Mouse (Mus musculus): ENCODE results near the gene Pak2.
A peak's percentile ranks its signal among the peaks of the same experiment; 100 is the strongest.
"Not testable (repeated sequence)": the region's sequence is repeated elsewhere in the genome, so short reads cannot be mapped to it uniquely, and the experiment has no call there.

Gene Pak2

DNA sequence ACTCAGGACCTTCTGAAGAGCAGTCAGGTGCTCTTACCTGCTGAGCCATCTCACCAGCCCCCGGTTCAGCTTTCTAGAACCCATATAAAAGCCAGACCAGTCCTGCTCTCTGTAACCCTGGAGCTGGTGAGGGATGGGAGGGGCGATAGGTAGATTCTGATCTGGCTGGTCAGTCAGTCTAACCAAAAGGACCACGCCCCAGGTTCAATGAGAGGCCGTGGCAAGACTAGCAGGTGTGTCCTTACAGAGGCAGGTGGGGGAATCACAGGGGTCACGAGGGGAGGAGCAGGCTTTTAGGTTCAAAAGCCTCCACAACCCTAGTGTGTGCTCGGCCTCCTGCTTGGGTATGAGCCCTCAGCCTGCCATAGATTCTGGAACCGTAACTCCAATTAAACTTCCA lies 12.3 kb upstream of the Pak2 start:
- DNase-seq (ENCODE audit: low spot score), result no peak

DNA sequence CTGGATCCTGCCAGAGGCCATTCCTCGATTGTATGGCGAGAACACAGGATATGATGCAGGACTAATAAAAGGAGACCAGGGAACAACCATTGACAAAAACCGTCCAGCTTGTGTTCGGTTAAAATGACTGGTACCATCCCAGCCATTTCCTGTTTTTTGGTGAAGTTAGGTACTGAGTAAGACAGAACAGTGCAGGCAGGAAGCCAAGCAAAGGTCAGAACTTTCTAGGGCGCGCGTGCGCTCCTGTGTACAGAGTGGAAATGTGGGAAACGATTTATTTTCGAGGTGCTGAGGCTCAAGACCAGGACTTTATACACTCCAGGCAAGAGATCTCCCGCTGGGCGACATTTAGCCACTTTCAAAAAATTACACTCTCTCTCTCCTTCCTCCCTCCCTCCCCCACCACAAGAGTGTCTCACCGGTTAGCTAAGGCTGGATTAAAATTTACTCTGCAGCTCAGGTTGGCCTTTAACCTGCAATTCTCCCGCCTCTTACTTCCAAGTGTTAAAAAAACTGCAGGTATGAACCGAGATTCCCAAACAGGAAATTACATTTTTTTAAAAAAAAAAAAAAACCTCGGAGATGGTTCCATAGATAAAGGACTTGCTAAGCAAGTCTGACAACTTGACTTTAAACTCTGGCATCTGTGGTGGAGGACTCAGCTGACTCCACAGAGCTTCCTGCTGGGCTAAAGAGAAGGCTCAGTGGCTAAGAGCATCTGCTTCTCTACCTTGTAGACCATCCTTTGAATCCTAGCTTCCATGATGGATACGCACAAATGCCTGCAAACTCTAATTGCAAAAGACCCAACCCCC lies 8.7 kb upstream of the Pak2 start:
- no peak for DNase-seq (ENCODE audit: low spot score)

DNA sequence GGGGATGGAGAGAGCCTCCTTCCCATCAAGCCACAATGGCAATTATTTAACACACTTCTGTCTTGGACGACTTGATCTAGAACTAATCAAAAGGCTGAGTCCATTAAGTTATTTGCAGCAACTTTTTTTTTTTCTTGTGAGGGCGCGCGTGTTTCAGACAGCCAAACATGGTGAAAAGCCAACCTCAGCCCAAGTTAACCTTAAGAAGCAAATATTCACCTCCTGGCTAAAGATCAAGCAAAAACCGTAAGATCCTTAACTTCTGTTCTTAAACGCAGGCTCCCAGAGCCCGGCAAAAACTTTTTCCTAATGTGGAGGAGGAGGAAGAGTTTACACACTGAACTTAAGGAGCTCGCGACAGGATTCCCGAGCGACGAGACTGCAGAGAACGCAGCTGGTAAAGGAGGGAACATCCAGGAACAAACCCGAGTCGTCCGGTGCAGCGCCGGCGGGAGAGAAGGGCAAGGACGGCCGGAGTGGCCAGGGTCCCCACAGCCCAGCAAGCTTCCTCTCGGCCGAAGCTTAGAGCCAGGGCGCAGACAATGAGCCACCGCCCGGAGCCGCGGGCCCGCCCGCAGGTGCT lies 643 bp downstream of the Pak2 start:
- peak; percentile 74 for DNase-seq (ENCODE audit: low spot score)

GRCm38 (mm10) chr16:32077648-32078407 lies 1.3 kb downstream of the Pak2 start:
- peak; percentile 61 for DNase-seq (ENCODE audit: low spot score)

DNA sequence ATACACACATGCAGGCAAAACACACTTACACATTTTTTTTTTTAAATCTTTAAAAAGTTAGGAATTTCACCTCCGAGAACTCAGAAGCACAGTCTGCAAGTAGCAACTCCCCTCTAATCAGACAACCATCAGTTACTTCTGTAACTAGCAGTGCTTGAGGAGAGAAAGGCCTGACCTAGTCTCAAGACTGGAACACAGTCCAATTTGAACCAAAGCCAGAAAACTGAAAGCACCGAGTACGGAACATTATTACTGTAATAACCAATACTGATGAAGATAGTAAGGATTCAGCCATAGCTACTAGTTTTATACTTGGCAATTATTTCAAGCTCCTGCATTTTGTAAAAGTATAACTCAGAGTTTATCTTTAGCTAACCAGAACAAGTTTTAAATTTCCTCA lies 2.7 kb downstream of the Pak2 start:
- DNase-seq (ENCODE audit: low spot score), result peak; percentile 62

DNA sequence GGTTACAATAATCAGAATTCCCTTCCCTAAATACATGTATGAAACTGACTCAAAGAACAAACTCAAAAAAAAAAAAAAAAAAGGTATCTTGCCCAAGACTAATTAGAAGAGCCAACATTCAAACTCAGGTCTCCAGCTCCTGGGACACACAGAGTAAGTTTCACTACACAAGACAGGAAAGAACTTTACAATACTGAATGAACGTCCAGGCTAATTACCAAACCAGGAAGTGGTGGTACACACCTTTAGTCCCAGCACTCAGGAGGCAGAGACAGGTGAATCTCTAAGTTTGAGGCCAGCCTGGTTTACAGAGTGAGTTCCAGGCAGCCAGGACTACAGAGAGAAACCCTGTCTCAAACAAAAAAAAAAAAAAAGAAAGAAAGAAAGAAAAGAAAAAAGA lies 3.4 kb downstream of the Pak2 start:
- no peak for DNase-seq (ENCODE audit: low spot score)

- DNase-seq (ENCODE audit: low spot score), result not testable (repeated sequence)
These were observed 9.1 kb downstream of the Pak2 start for GRCm38 (mm10) chr16:32070070-32070469.

DNA sequence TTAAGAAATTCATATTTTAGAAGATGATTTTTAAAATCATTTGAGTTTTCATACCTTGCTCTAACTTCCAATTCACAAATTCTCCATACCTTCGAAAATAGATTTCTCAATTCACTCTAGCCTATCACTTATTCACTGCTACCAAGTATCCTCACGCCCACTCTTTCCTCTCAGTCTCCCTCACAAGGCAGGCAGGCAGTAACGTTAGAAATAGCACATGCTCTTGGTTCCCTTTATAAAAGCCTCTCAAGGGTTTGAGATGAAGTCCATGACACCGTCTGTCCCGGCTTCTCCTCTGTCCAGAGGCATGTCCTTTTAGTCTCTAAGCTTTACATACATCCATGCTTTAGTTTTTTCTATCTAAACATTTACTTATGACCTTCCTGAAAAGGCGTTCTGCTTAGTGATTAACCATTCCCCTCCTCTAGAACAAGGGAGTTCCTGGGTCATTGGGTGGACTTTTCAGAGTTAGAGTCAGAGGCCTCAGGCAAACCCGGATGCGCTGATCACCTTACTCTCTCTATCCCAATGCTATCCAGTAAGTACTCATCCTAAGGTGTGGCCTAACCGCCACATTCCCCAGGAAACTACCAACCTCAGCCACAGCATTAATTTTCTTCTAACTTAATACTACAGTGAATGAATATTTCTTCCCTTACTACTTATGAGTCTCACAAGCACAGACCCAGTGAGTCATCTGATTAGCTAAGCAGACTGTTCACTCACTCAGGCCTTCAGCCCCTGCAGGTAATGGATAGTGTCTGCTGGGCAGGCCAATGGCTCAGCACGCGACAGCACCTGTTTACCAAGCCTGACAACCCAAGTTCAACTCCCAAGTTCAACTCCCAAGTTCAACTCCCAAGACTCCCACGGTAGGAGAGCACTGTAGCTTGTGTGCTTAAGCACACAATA lies 10.5 kb downstream of the Pak2 start:
- DNase-seq (ENCODE audit: low spot score), result no peak

DNA sequence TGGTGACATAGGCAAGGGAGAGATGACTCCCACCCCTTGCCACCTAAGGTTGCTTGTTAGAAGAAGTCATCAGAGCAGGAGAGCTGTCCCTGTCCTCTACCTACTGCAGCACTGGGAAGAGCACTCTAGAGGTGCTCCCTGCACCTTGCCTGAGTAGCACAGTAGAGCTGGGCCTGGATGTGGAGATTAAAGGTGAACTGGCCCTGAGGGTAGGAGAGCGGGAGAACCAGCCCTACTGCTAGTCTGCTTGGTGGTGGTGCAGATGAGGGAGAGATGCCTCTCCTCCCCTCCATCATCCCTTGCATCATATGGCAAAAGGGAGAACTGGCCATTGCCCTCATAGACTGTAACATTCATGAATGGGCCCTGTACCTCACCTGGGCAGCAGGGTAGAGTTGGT lies 12.2 kb downstream of the Pak2 start:
- DNase-seq (ENCODE audit: low spot score), result no peak

DNA sequence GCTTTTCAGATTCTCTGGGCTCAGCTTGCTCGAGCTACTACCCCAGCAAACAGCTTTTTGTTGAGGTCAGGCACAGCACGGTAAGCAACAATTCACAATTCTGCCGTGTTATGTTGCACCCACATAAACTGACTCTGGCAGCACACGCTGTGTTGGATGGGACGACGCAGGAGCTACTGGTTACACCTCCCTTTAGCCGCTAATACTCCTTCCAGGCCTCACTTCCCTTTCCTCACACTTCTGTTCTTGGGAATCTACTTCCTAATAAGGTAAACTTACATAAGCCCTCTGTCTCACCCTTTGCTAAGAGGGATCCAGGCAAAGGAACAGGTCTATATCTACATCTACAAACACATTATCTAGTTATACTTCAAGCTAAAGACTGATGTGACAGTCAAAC lies 15.2 kb downstream of the Pak2 start:
- no peak for DNase-seq (ENCODE audit: low spot score)

- DNase-seq (ENCODE audit: low spot score), result no peak
These were observed 16.9 kb downstream of the Pak2 start for GRCm38 (mm10) chr16:32062226-32062625.

GRCm38 (mm10) chr16:32059840-32060523 lies 19.2 kb downstream of the Pak2 start:
- peak; percentile 33 for DNase-seq (ENCODE audit: low spot score)

- DNase-seq (ENCODE audit: low spot score), result peak; percentile 35
These were observed 20.3 kb downstream of the Pak2 start for GRCm38 (mm10) chr16:32058817-32059216.

GRCm38 (mm10) chr16:32042367-32042766 lies 36.8 kb downstream of the Pak2 start:
- DNase-seq (ENCODE audit: low spot score), result peak; percentile 30

GRCm38 (mm10) chr16:32019678-32020077 lies 59.5 kb downstream of the Pak2 start:
- no peak for DNase-seq (ENCODE audit: low spot score)

GRCm38 (mm10) chr16:32010330-32010729 lies 68.8 kb downstream of the Pak2 start:
- DNase-seq (ENCODE audit: low spot score), result no peak

DNA sequence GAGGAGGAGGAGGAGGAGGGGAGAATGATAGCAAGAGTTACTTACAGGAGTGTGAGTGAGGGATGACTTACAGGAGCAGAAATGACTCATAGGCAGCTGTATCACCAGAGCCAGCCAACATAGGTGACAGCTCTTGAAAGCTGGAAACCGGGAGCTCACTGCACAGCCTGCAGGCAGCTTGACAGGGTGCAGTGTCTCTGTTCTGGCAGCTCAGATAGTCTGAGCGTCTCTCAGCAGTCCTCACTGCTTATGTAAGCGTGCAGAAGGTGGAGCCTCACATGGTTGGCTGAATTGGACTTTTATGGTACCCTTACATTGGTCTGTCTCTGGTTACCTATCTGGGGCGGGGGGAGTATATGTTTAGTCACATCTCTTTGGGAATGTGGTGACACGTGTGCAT lies 69.2 kb downstream of the Pak2 start:
- no peak for DNase-seq (ENCODE audit: low spot score)

GRCm38 (mm10) chr16:32008529-32009293 lies 70.4 kb downstream of the Pak2 start:
- no peak for DNase-seq (ENCODE audit: low spot score)

GRCm38 (mm10) chr16:32004731-32005130 lies 74.4 kb downstream of the Pak2 start:
- peak; percentile 53 for DNase-seq (ENCODE audit: low spot score)

All from adipocyte (in vitro differentiated cells).